Mouse (Mus musculus) gastrocnemius, adult 18-20 months (tissue): ENCODE results near the gene Smad1. TPM values are rescaled to one million over a fixed set of nuclear protein-coding genes. Genes with fewer than 3 reads are reported as not detected.
A peak's percentile ranks its signal among the peaks of the same experiment; 100 is the strongest.

Source experiments
- DNase-seq: peaks from one replicate; pipeline ENCODE4 v3.0.0; 2021; ENCODE audit warnings: low spot score
- total RNA-seq, 2 experiments: library from RNA; stranded (reverse); gene quantifications; 2 replicates each; pipeline ENCODE4 v1.2.3; 2021

The Smad1 gene
- total RNA-seq, 2 experiments from 2014 or later = 8.9 to 10.6 TPM

GRCm38 (mm10) chr8:79360774-79361527, 38.4 kb downstream of the Smad1 start:
- DNase-seq = no peak

DNA sequence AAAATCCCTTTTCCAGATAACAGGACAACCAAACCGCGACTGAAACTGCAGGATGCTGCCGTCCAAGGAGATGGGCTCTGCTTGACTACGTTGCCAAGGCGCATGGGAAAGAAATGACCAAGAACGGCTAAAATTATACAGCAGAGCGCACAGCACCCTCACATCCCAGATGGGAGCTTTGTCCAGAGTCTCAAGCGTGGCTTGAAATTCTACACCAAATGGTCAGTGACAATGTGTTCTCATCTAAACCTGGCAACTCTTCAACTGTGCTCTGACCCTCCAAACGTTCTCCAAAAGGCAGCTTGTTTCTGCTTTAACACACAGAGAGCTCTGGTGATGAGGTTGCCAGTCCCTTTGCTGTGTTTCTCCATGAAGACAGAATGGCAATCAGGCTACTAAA, 39.0 kb downstream of the Smad1 start:
- DNase-seq = no peak

DNA sequence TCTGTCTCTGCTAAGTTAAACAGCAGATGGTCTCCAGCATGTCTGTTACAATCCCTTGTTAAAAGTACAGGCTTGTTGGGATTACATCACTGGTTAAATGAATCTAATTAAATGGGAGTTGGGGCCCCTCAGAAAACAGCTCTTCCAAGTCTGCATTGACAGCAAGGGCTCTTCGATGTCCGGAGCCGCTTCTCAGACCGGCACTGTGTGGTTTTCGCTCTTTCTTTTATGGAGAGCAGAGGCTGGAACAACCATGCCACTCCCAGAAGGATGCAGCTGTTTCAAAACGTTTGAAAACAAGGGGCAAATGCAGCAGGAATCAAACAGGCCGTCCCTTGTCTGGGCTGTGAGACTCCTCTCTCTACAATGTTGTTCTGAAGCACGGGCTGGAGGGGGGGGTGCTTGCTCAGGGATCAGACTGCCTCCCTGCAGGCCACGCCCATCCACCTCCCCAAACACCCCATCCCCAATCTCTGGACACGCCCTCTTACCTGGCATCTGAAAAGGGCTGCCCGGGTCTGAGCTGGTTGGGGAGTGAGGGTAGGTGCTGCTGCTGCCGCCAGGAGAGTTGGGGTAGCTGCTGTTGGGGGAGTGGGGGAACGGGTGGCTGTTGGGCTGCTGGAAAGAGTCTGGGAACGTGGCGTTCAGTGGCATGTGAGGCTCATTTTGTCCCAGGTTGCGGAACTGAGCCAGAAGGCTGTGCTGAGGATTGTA, 43.4 kb downstream of the Smad1 start:
- DNase-seq = no peak

GRCm38 (mm10) chr8:79354009-79354408, 45.3 kb downstream of the Smad1 start:
- no peak for DNase-seq

DNA sequence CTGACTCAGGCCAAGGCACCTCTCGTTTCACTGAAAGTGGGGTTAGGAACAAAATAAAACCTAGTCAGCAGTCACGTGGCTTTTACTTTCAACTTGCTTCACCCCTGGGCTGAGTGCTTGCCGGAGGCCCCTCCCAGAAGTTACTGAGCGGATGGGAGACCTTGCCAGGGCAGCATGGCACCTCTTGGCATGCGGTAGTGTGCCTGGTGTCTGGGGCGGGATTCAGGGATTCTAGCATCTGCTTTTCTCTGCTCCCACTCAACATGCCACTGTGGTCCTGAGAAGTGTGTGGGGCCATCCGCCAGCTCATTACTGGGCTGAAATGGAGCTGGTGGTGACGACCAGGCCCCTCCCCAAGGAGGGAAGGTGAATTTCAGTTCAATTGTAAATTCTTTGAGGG, 47.4 kb downstream of the Smad1 start:
- DNase-seq = no peak

- no peak for DNase-seq
Measured at GRCm38 (mm10) chr8:79350805-79351204, 48.5 kb downstream of the Smad1 start.

- DNase-seq = peak; percentile 80
Measured at GRCm38 (mm10) chr8:79350094-79350593, 49.2 kb downstream of the Smad1 start.

- no peak for DNase-seq
Measured at GRCm38 (mm10) chr8:79346414-79346813, 52.9 kb downstream of the Smad1 start.

GRCm38 (mm10) chr8:79345856-79346255, 53.5 kb downstream of the Smad1 start:
- no peak for DNase-seq

GRCm38 (mm10) chr8:79341236-79341635, 58.1 kb downstream of the Smad1 start:
- DNase-seq = no peak

GRCm38 (mm10) chr8:79339555-79339954, 59.8 kb downstream of the Smad1 start:
- peak; percentile 43 for DNase-seq

DNA sequence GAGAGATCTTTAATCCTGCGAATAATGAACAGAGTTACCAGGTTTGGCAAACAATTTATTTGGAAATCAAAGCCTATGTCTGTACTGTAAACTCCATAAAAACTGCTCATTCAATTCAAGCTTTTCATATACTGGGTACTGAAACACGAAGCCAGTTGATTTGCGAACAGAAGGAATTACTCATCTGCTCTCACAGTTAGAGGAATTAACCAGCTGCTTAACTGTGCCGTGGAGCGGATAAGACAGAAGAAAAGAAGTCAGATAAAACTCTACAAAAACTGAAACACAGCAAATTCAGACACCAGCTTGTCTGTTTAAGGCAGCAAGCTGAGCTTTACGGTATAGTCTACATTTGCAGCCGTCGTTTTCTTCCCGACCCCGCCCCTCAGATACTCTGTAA, 60.7 kb downstream of the Smad1 start:
- DNase-seq = no peak

GRCm38 (mm10) chr8:79332109-79332900, 67.0 kb downstream of the Smad1 start:
- DNase-seq = no peak

DNA sequence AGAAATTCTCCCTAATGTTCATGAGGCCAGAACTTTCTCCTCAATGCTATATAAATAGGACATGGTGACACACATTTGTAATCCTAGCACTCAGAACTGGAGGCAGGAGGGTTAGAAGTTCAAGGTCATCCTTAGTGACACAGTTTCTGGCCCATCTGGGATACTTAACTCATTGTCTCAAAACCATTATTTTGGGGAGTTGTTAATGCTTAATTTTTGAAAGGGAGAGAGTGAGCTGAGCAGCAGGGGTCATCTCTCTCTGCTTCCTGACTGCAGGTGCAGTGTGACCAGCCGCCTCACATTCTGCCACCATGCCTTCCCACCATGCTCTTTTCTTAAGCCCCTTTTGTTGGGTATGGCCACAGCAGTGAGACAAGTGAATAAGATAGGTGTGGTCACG, 67.7 kb downstream of the Smad1 start:
- no peak for DNase-seq

- DNase-seq = peak; percentile 57
Measured at GRCm38 (mm10) chr8:79331017-79331416, 68.3 kb downstream of the Smad1 start.

- no peak for DNase-seq
Measured at GRCm38 (mm10) chr8:79329735-79330134, 69.6 kb downstream of the Smad1 start.

- no peak for DNase-seq
Measured at GRCm38 (mm10) chr8:79329182-79329581, 70.1 kb downstream of the Smad1 start.

DNA sequence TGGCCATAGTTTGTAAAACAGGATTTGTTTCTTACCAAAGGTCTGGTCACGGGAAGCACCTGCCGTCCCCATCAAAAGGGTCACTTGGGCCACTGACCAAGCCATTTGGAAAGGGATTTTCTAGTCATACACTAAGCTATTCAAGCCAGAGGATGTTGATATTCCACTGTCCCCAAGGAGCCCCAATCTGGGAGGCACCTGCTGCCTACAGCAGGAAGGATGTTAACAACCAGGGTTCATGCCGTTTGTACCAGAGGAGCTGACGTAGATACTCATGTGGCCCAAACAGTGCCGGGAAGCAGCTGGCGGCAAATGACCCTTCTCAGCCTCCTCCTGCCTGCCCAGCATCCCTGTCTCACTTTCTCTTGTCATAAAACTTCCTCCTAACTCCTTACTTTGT, 73.8 kb downstream of the Smad1 start:
- DNase-seq = no peak

GRCm38 (mm10) chr8:79324928-79325327, 74.4 kb downstream of the Smad1 start:
- DNase-seq = no peak

DNA sequence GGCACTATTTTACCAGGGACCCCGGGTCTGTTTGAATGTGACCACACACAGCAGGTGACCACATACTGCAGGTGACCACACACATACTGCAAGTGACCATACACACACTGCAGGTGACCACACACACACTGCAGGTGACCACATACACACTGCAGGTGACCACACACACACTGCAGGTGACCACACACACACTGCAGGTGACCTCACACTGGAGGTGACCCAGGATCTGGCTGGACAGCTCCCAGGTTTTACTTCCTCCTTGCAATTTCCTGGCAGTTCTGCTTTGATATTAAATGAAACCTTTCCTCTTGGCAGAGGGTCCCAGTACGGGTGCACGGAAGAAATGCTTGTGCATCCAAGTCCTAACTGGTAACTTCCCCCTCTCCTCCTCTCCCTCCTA, 75.3 kb downstream of the Smad1 start:
- no peak for DNase-seq

DNA sequence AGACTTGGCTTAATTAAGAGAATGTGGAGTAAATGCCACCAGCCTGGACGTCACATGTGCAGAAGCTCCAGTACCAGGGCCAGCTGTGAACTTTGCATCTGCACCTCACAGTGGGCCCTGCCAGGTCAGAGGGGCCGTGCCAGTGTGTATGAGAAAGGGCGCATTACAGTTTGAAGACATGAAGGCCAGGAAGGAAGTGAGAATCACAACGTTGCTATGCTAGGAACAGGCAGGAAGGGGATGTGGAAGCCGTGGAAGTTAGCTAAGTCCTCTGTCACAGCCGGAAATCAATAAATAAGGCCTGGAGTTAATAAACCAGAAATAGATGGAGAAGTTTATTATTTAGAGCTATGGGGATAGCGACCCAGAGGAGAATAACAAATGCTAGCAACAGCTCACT, 76.2 kb downstream of the Smad1 start:
- DNase-seq = no peak

DNA sequence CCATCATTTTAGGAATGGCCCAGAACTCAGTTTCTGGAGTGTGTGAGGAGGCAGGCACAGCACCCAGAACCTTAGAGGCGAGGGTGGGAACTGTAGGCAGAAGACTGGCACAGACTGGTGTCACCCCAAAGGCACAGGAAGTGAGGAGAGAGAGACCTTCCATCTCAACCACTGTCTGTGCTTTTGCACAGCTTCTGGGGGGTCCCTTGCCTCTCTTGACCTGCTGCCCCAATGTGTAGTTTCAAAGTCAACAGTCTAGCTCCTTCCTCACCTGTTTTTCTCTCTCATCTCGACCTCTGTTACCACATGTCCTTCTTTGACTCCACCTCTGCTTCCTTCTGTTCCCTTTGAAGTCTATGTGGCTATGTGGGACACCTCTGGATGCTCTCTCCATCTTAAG, 88.5 kb downstream of the Smad1 start:
- DNase-seq = no peak
